In the genomic region with DNA sequence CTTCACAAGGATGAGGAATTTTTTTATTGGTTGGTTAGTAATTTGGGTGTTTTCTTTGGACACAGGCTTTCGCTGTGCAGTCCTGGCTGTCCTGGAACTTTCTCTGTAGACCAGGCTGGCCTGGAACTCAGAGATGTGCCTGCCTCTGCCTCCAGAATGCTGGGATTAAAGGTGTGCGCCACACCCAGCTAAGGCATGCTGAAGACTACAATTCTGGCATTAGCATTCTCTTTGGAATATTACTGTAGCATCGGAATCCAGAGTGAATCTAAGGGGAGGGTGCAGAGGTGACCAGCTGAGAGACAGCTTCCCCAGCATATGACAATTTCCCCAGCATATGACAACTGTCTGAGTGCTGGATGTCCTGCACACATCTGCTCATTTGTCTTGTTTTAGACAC, we compare ENCODE assay signal across 12 mouse cellular contexts.
DNase-seq lines count a peak whose midpoint lies in the region; ATAC-seq lines count a peak whose summit lies in the region.
"Had no signal": no experiment of that assay in that cellular context is flagged by ENCODE, and none has a peak within 500 bp of the region (broad histone marks: within the 10 kb centered on the region; RNA-seq: fewer than 3 reads in every experiment).

No protein-coding gene starts in this region.

- no peaks in the 10 kb centered on the region for H3K27me3 ChIP-seq in forebrain, embryonic 11.5 days (ENCODE audit: control insufficient read depth, insufficient read depth, low read length)
- no peaks in the 10 kb centered on the region for H3K27me3 ChIP-seq in forebrain, embryonic 16.5 days (replicated peaks; ENCODE audit: control insufficient read depth, insufficient read depth, low read length)
- no peaks in the 10 kb centered on the region for H3K27me3 ChIP-seq in lung, embryonic 16.5 days (ENCODE audit: control insufficient read depth, insufficient read depth, low read depth, low read length)
- no peaks in the 10 kb centered on the region for H3K27me3 ChIP-seq in hindbrain, embryonic 12.5 days
- H3K27me3 ChIP-seq in midbrain, embryonic 16.5 days (ENCODE audit: control insufficient read depth, insufficient read depth, low read depth, low read length) = no peaks in the 10 kb centered on the region

- ATAC-seq in forebrain, embryonic 11.5 days (replicated peaks; ENCODE audit: low FRiP score) = no peak
- no peak for ATAC-seq in forebrain, embryonic 16.5 days
- no peak for ATAC-seq in lung, embryonic 16.5 days (ENCODE audit: low read depth)
- no peak for ATAC-seq in hindbrain, embryonic 12.5 days (ENCODE audit: low FRiP score)
- no peak for ATAC-seq in midbrain, embryonic 16.5 days

- H3K4me3 ChIP-seq in forebrain, embryonic 11.5 days (ENCODE audit: low read depth, low read length) = no peak overlapping the region
- H3K4me3 ChIP-seq in forebrain, embryonic 16.5 days (replicated peaks; ENCODE audit: low read length) = no peak overlapping the region
- H3K4me3 ChIP-seq in lung, embryonic 16.5 days (ENCODE audit: low read length) = no peak overlapping the region
- H3K4me3 ChIP-seq in hindbrain, embryonic 12.5 days = no peak overlapping the region
- no peak overlapping the region for H3K4me3 ChIP-seq in midbrain, embryonic 16.5 days (ENCODE audit: low read depth, low read length)
- H3K4me3 ChIP-seq: myocyte had no signal

- peak overlapping the region; percentile 69 for H3K27ac ChIP-seq in forebrain, embryonic 11.5 days (ENCODE audit: low read depth, low read length)
- H3K27ac ChIP-seq in forebrain, embryonic 16.5 days (ENCODE audit: low read length) = no peak overlapping the region
- H3K27ac ChIP-seq in lung, embryonic 16.5 days (ENCODE audit: low read length) = no peak overlapping the region
- peak overlapping the region; percentile 72 for H3K27ac ChIP-seq in hindbrain, embryonic 12.5 days
- peak overlapping the region; percentile 58; the same call in 1 of the 2 replicates for H3K27ac ChIP-seq in midbrain, embryonic 16.5 days (ENCODE audit: low read length)

- DNase-seq in forebrain, embryonic 11.5 days (ENCODE audit: low spot score) = no peak
- DNase-seq in lung, postnatal 25 days (ENCODE audit: low spot score) = no peak
- DNase-seq in testis, postnatal 14 days (ENCODE audit: low spot score) = no peak
- DNase-seq in cerebellum, postnatal 36 days = no peak
- DNase-seq: kidney, adult 9 months; layer of hippocampus, adult 9-11 months; thymus, postnatal 14 days had no signal

- H3K4me2 ChIP-seq in forebrain, embryonic 11.5 days (ENCODE audit: low read depth, low read length, severe bottlenecking) = no peak overlapping the region
- no peak overlapping the region; the same call in 1 of the 2 replicates for H3K4me2 ChIP-seq in forebrain, embryonic 16.5 days (ENCODE audit: low read length)
- peak overlapping the region; percentile 43 for H3K4me2 ChIP-seq in lung, embryonic 16.5 days (ENCODE audit: low read depth, low read length)
- peak overlapping the region; percentile 38; the same call in 1 of the 2 replicates for H3K4me2 ChIP-seq in hindbrain, embryonic 12.5 days (replicated peaks)
- peak overlapping the region; percentile 38; the same call in 1 of the 2 replicates for H3K4me2 ChIP-seq in midbrain, embryonic 16.5 days (ENCODE audit: low read length)

- peaks cover 44% of the 10 kb centered on the region for H3K4me1 ChIP-seq in forebrain, embryonic 11.5 days (replicated peaks; ENCODE audit: control insufficient read depth, insufficient read depth, low read length)
- H3K4me1 ChIP-seq in forebrain, embryonic 16.5 days (replicated peaks; ENCODE audit: control insufficient read depth, insufficient read depth, low read length) = peaks cover 54% of the 10 kb centered on the region
- H3K4me1 ChIP-seq in lung, embryonic 16.5 days (replicated peaks; ENCODE audit: control insufficient read depth, insufficient read depth, low read length) = peaks cover 55% of the 10 kb centered on the region
- H3K4me1 ChIP-seq in hindbrain, embryonic 12.5 days = peaks cover 76% of the 10 kb centered on the region
- H3K4me1 ChIP-seq in midbrain, embryonic 16.5 days (ENCODE audit: control insufficient read depth, insufficient read depth, low read length) = peaks cover 58% of the 10 kb centered on the region

- H3K9ac ChIP-seq in forebrain, embryonic 11.5 days (ENCODE audit: low read length) = peak overlapping the region; percentile 40; the same call in 1 of the 2 replicates
- no peak overlapping the region for H3K9ac ChIP-seq in forebrain, embryonic 16.5 days (replicated peaks; ENCODE audit: low read depth, low read length)
- H3K9ac ChIP-seq in lung, embryonic 16.5 days (ENCODE audit: low read length) = no peak overlapping the region
- peak overlapping the region; percentile 48; the same call in 1 of the 2 replicates for H3K9ac ChIP-seq in hindbrain, embryonic 12.5 days
- no peak overlapping the region for H3K9ac ChIP-seq in midbrain, embryonic 16.5 days (ENCODE audit: low read depth, low read length)

- no peaks in the 10 kb centered on the region for H3K36me3 ChIP-seq in forebrain, embryonic 11.5 days (ENCODE audit: control insufficient read depth, insufficient read depth, low read length)
- no peaks in the 10 kb centered on the region for H3K36me3 ChIP-seq in forebrain, embryonic 16.5 days (ENCODE audit: control insufficient read depth, insufficient read depth)
- H3K36me3 ChIP-seq in lung, embryonic 16.5 days (ENCODE audit: control insufficient read depth, insufficient read depth, low read length) = no peaks in the 10 kb centered on the region
- no peaks in the 10 kb centered on the region for H3K36me3 ChIP-seq in hindbrain, embryonic 12.5 days
- H3K36me3 ChIP-seq in midbrain, embryonic 16.5 days (ENCODE audit: control insufficient read depth, insufficient read depth, low read length) = no peaks in the 10 kb centered on the region

- H3K9me3 ChIP-seq in forebrain, embryonic 11.5 days (ENCODE audit: control insufficient read depth, low read length) = no peaks in the 10 kb centered on the region
- H3K9me3 ChIP-seq in forebrain, embryonic 16.5 days (ENCODE audit: control insufficient read depth, low read length) = no peaks in the 10 kb centered on the region
- H3K9me3 ChIP-seq in lung, embryonic 16.5 days (ENCODE audit: control insufficient read depth, low read length) = no peaks in the 10 kb centered on the region
- H3K9me3 ChIP-seq in hindbrain, embryonic 12.5 days (replicated peaks) = no peaks in the 10 kb centered on the region
- H3K9me3 ChIP-seq in midbrain, embryonic 16.5 days (replicated peaks; ENCODE audit: control insufficient read depth, low read length, poor library complexity, severe bottlenecking) = no peaks in the 10 kb centered on the region

- WGBS in forebrain, embryonic 11.5 days = 93% methylated on average over 3 of the region's 3 CpGs
- WGBS in forebrain, embryonic 16.5 days = 93% methylated on average over 3 of the region's 3 CpGs
- 90% methylated on average over 3 of the region's 3 CpGs for WGBS in lung, embryonic 16.5 days
- WGBS in hindbrain, embryonic 12.5 days = 92% methylated on average over 3 of the region's 3 CpGs
- WGBS in midbrain, embryonic 16.5 days = 91% methylated on average over 3 of the region's 3 CpGs

Comparison
In these comparisons a context has a peak if more than half of its experiments do, and no peak if none do; other contexts are left out.
1. H3K27ac ChIP-seq: peak in forebrain, embryonic 11.5 days (single experiment), hindbrain, embryonic 12.5 days (single experiment) and midbrain, embryonic 16.5 days (single experiment); none in forebrain, embryonic 16.5 days (single experiment) and lung, embryonic 16.5 days (single experiment).
2. H3K9ac ChIP-seq: peak in forebrain, embryonic 11.5 days (single experiment) and hindbrain, embryonic 12.5 days (single experiment); none in forebrain, embryonic 16.5 days (single experiment), lung, embryonic 16.5 days (single experiment) and midbrain, embryonic 16.5 days (single experiment).
3. H3K4me2 ChIP-seq: peak in lung, embryonic 16.5 days (single experiment), hindbrain, embryonic 12.5 days (single experiment) and midbrain, embryonic 16.5 days (single experiment); none in forebrain, embryonic 11.5 days (single experiment) and forebrain, embryonic 16.5 days (single experiment).